14 mouse cellular contexts compared by ENCODE assay signal in the genomic region with DNA sequence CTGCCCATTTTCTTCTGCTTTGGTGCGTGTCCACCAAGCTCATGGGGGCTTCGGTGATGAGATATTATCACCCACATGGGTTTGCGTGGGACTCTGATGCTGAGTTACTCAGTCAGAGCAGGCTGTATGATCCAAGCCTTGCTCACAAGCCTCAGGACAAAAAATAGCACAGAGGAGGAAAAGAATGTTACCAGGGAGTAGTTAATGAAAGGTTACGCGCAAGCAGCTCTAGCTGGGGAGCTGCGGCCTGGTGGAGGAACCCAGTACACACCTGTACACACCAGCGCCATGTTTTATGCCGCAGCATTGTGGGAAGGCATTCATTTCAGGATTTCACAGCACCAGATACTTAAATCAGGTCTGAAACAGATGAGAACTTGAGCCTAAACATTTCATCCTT. TPM values are rescaled to one million over a fixed set of nuclear protein-coding genes. Genes with fewer than 3 reads are reported as not detected.
DNase-seq lines count a peak whose midpoint lies in the region; ATAC-seq and TF ChIP-seq lines count a peak whose summit lies in the region.
"Had no signal": no experiment of that assay in that cellular context is flagged by ENCODE, and none has a peak within 500 bp of the region (broad histone marks: within the 10 kb centered on the region; RNA-seq: fewer than 3 reads in every experiment).

No protein-coding gene starts in this region.

- ATAC-seq in heart, embryonic 12.5 days (ENCODE audit: insufficient number of reproducible peaks, low FRiP score): no peak
- ATAC-seq in limb, embryonic 15.5 days (ENCODE audit: insufficient number of reproducible peaks, low FRiP score, low TSS enrichment, low read depth): no peak

- H3K4me1 ChIP-seq in heart, embryonic 12.5 days (replicated peaks): peaks cover 13% of the 10 kb centered on the region
- H3K4me1 ChIP-seq in cortical plate, adult 2 months (ENCODE audit: control insufficient read depth, insufficient read depth, low read length): peaks cover 2% of the 10 kb centered on the region
- H3K4me1 ChIP-seq in limb, embryonic 15.5 days: peaks cover 16% of the 10 kb centered on the region

- peaks cover 8% of the 10 kb centered on the region for H3K36me3 ChIP-seq in heart, embryonic 12.5 days
- peaks cover 4% of the 10 kb centered on the region; the same call in 1 of the 2 replicates for H3K36me3 ChIP-seq in limb, embryonic 15.5 days
- H3K36me3 ChIP-seq: stomach, embryonic 15.5 days had no signal

- no peaks in the 10 kb centered on the region for H3K9me3 ChIP-seq in heart, embryonic 12.5 days (replicated peaks)
- no peaks in the 10 kb centered on the region for H3K9me3 ChIP-seq in limb, embryonic 15.5 days
- H3K9me3 ChIP-seq: megakaryocyte, embryonic 14.5 days; stomach, embryonic 15.5 days had no signal

- no peak overlapping the region for H3K9ac ChIP-seq in heart, embryonic 12.5 days
- H3K9ac ChIP-seq in limb, embryonic 15.5 days: no peak overlapping the region
- H3K9ac ChIP-seq: stomach, embryonic 15.5 days had no signal

- H3K4me3 ChIP-seq in heart, embryonic 12.5 days: no peak overlapping the region
- peak overlapping the region; percentile 47 for H3K4me3 ChIP-seq in left cerebral cortex, adult 2 months
- peak overlapping the region; percentile 69 for H3K4me3 ChIP-seq in cortical plate, adult 2 months (ENCODE audit: insufficient read depth, low read length)
- H3K4me3 ChIP-seq in limb, embryonic 15.5 days: no peak overlapping the region
- H3K4me3 ChIP-seq: megakaryocyte, embryonic 14.5 days; stomach, embryonic 15.5 days had no signal

- no peak overlapping the region for H3K27ac ChIP-seq in heart, embryonic 12.5 days (ENCODE audit: poor library complexity, severe bottlenecking)
- peak overlapping the region; percentile 89 for H3K27ac ChIP-seq in left cerebral cortex, adult 2 months
- peak overlapping the region; percentile 7; the same call in 1 of the 2 replicates for H3K27ac ChIP-seq in cortical plate, adult 2 months (ENCODE audit: insufficient read depth, low read length)
- H3K27ac ChIP-seq in limb, embryonic 15.5 days: peak overlapping the region; percentile 63
- H3K27ac ChIP-seq: stomach, embryonic 15.5 days had no signal

- DNase-seq in heart, postnatal 4 days: no peak
- DNase-seq in left cerebral cortex, adult 2 months (ENCODE audit: extremely low spot score in 1 of 2, low spot score in 2 of 2): peak in 1 of 2 experiments; percentile 36
- DNase-seq in left cerebral cortex, adult 11 months (ENCODE audit: low spot score): no peak
- no peak for DNase-seq in retina, postnatal 1 day
- DNase-seq: cerebellum, adult 18-20 months; embryo, embryonic 11 days; kidney, adult 8-10 months; thymus, postnatal 36 days had no signal

- WGBS in heart, embryonic 12.5 days: 82% methylated on average over 8 of the region's 8 CpGs
- 70% methylated on average over 8 of the region's 8 CpGs for WGBS in limb, embryonic 15.5 days

- peak overlapping the region; percentile 9; the same call in 1 of the 2 replicates for H3K4me2 ChIP-seq in heart, embryonic 12.5 days
- H3K4me2 ChIP-seq in limb, embryonic 15.5 days: no peak overlapping the region
- H3K4me2 ChIP-seq: liver, embryonic 11.5 days; stomach, embryonic 15.5 days had no signal

- no peak for TF ChIP-seq CTCF in left cerebral cortex, adult 2 months (IDR thresholded peaks at IDR 0.05)
- TF ChIP-seq CTCF in cortical plate, adult 2 months (IDR thresholded peaks at IDR 0.05; ENCODE audit: extremely low read depth, insufficient read depth, low read length): no peak

- intact Hi-C loops in left cerebral cortex, adult 2 months (cut with DNase I): loop anchor here (5.0 to 10.0 kb wide), 4 partner anchors 272 to 740 kb away; no protein-coding TSS in a partner anchor

- no peaks in the 10 kb centered on the region for H3K27me3 ChIP-seq in heart, embryonic 12.5 days (replicated peaks)
- H3K27me3 ChIP-seq in limb, embryonic 15.5 days: no peaks in the 10 kb centered on the region
- H3K27me3 ChIP-seq: stomach, embryonic 15.5 days had no signal

- 0 out of 2 replicates have a peak, but pooled peaks have one; percentile 26 for TF ChIP-seq POLR2A in cortical plate, adult 2 months (IDR thresholded peaks at IDR 0.05; ENCODE audit: extremely low read depth, insufficient read depth, low read length)

RNA-seq across cellular contexts. Expression of gene Inhba, which starts 10.9 kb away (rescaled TPM):
- polyA plus RNA-seq in heart, embryonic 12.5 days (2016; fragmentation: Nextera tagmentation; extraction: Ambion mirVana): 17.0 and 19.3 TPM in 2 replicates
- total RNA-seq in heart, postnatal 4 days (2021): 10 to 100 TPM; 11.2 to 12.5 TPM
- total RNA-seq in left cerebral cortex, adult 2 months (2021): 10 to 100 TPM; 21.6 to 22.4 TPM
- 4.4 and 4.5 TPM in 2 replicates for polyA plus RNA-seq in cortical plate, adult 2 months (2012; rRNA removed)
- 17.2 and 23.2 TPM in 2 replicates for polyA plus RNA-seq in limb, embryonic 15.5 days (2015; fragmentation: Nextera tagmentation; extraction: Ambion mirVana)

Comparison
In these comparisons a context has a peak if more than half of its experiments do, and no peak if none do; other contexts are left out.
1. H3K4me3 ChIP-seq: peak in left cerebral cortex, adult 2 months (single experiment) and cortical plate, adult 2 months (single experiment); none in heart, embryonic 12.5 days (single experiment) and limb, embryonic 15.5 days (single experiment).